Mouse (Mus musculus): ENCODE measurements at regions not wholly inside any gene's neighbourhood (a gene's known extent, or its start where the extent isn't known, plus 50 kb on each side); places are given as distances from the start of the nearest gene placed in this dataset.
A peak's percentile ranks its signal among the peaks of the same experiment; 100 is the strongest.

- no peak for ATAC-seq
- H3K27ac ChIP-seq (ENCODE audit: low read length): no peak overlapping the region
- 45% methylated on average over 3 of the region's 3 CpGs for WGBS
- H3K4me3 ChIP-seq (ENCODE audit: low read depth, low read length): no peak overlapping the region
- H3K4me2 ChIP-seq (replicated peaks; ENCODE audit: low read depth, low read length): no peak overlapping the region
- 0 out of 2 replicates have a peak, but pooled peaks cover 4% of the 10 kb centered on the region for H3K4me1 ChIP-seq (ENCODE audit: insufficient read depth, low read depth, low read length)
- no peak overlapping the region for H3K9ac ChIP-seq (replicated peaks; ENCODE audit: low read depth)
- no peaks in the 10 kb centered on the region for H3K9me3 ChIP-seq (ENCODE audit: low read length)
- no peaks in the 10 kb centered on the region for H3K27me3 ChIP-seq (replicated peaks; ENCODE audit: insufficient read depth, low read length)
- DNase-seq (ENCODE audit: low spot score): no peak
- H3K36me3 ChIP-seq (ENCODE audit: insufficient read depth, low read length): no peaks in the 10 kb centered on the region
- TF ChIP-seq CTCF (IDR thresholded peaks at IDR 0.05) (no peak), EP300 (IDR thresholded peaks at IDR 0.05) (no peak)
Observed at GRCm38 (mm10) chr8:80251595-80251994, 193.8 kb upstream of the Hhip start.

- 81% methylated on average over 7 of the region's 7 CpGs for WGBS
- Histone ChIP-seq H3K27me3 (replicated peaks; ENCODE audit: insufficient read depth, low read length) (no peaks in the 10 kb centered on the region), H3K9ac (replicated peaks; ENCODE audit: low read depth) (no peak overlapping the region), H3K36me3 (ENCODE audit: insufficient read depth, low read length) (no peaks in the 10 kb centered on the region), H3K9me3 (ENCODE audit: low read length) (no peaks in the 10 kb centered on the region), H3K4me3 (ENCODE audit: low read depth, low read length) (no peak overlapping the region), H3K27ac (ENCODE audit: low read length) (no peak overlapping the region), H3K4me1 (ENCODE audit: insufficient read depth, low read depth, low read length) (0 out of 2 replicates have a peak, but pooled peaks cover 4% of the 10 kb centered on the region), H3K4me2 (replicated peaks; ENCODE audit: low read depth, low read length) (no peak overlapping the region)
- ATAC-seq (peak; percentile 91), DNase-seq (ENCODE audit: low spot score) (peak; percentile 67)
- TF ChIP-seq EP300 (IDR thresholded peaks at IDR 0.05): peak; percentile 56
- no peak for TF ChIP-seq CTCF (IDR thresholded peaks at IDR 0.05)
Observed at GRCm38 (mm10) chr8:80250305-80251161, 192.7 kb upstream of the Hhip start.

GRCm38 (mm10) chr8:80249762-80250161, 192.0 kb upstream of the Hhip start:
- no peak for ATAC-seq
- no peaks in the 10 kb centered on the region for H3K36me3 ChIP-seq (ENCODE audit: insufficient read depth, low read length)
- no peak overlapping the region for H3K4me2 ChIP-seq (replicated peaks; ENCODE audit: low read depth, low read length)
- TF ChIP-seq CTCF (IDR thresholded peaks at IDR 0.05) (no peak), EP300 (IDR thresholded peaks at IDR 0.05) (no peak)
- H3K4me3 ChIP-seq (ENCODE audit: low read depth, low read length): no peak overlapping the region
- H3K27me3 ChIP-seq (replicated peaks; ENCODE audit: insufficient read depth, low read length): no peaks in the 10 kb centered on the region
- 0 out of 2 replicates have a peak, but pooled peaks cover 4% of the 10 kb centered on the region for H3K4me1 ChIP-seq (ENCODE audit: insufficient read depth, low read depth, low read length)
- no peak for DNase-seq (ENCODE audit: low spot score)
- H3K27ac ChIP-seq (ENCODE audit: low read length): no peak overlapping the region
- 42% methylated on average over 2 of the region's 2 CpGs for WGBS
- no peak overlapping the region for H3K9ac ChIP-seq (replicated peaks; ENCODE audit: low read depth)
- no peaks in the 10 kb centered on the region for H3K9me3 ChIP-seq (ENCODE audit: low read length)

GRCm38 (mm10) chr8:80239879-80240278, 182.1 kb upstream of the Hhip start:
- Histone ChIP-seq H3K27ac (ENCODE audit: low read length) (no peak overlapping the region), H3K4me3 (ENCODE audit: low read depth, low read length) (no peak overlapping the region), H3K4me2 (replicated peaks; ENCODE audit: low read depth, low read length) (no peak overlapping the region), H3K9ac (replicated peaks; ENCODE audit: low read depth) (no peak overlapping the region), H3K36me3 (ENCODE audit: insufficient read depth, low read length) (no peaks in the 10 kb centered on the region), H3K9me3 (ENCODE audit: low read length) (no peaks in the 10 kb centered on the region), H3K4me1 (ENCODE audit: insufficient read depth, low read depth, low read length) (no peaks in the 10 kb centered on the region), H3K27me3 (replicated peaks; ENCODE audit: insufficient read depth, low read length) (no peaks in the 10 kb centered on the region)
- ATAC-seq (peak; percentile 62), DNase-seq (ENCODE audit: low spot score) (peak; percentile 12)
- TF ChIP-seq CTCF (IDR thresholded peaks at IDR 0.05) (no peak), EP300 (IDR thresholded peaks at IDR 0.05) (peak; percentile 80)
- WGBS: 50% methylated on average over 4 of the region's 4 CpGs

GRCm38 (mm10) chr8:80210361-80210760, 152.6 kb upstream of the Hhip start:
- TF ChIP-seq EP300 (IDR thresholded peaks at IDR 0.05) (no peak), CTCF (IDR thresholded peaks at IDR 0.05) (no peak)
- no peak overlapping the region for H3K9ac ChIP-seq (replicated peaks; ENCODE audit: low read depth)
- ATAC-seq (peak; percentile 85), DNase-seq (ENCODE audit: low spot score) (peak; percentile 70)
- no peaks in the 10 kb centered on the region for H3K36me3 ChIP-seq (ENCODE audit: insufficient read depth, low read length)
- no peaks in the 10 kb centered on the region for H3K9me3 ChIP-seq (ENCODE audit: low read length)
- H3K4me2 ChIP-seq (replicated peaks; ENCODE audit: low read depth, low read length): no peak overlapping the region
- H3K27ac ChIP-seq (ENCODE audit: low read length): no peak overlapping the region
- WGBS: 34% methylated on average over 1 of the region's 1 CpGs
- no peaks in the 10 kb centered on the region for H3K4me1 ChIP-seq (ENCODE audit: insufficient read depth, low read depth, low read length)
- no peak overlapping the region for H3K4me3 ChIP-seq (ENCODE audit: low read depth, low read length)
- H3K27me3 ChIP-seq (replicated peaks; ENCODE audit: insufficient read depth, low read length): no peaks in the 10 kb centered on the region

- ATAC-seq (no peak), DNase-seq (ENCODE audit: low spot score) (no peak)
- no peak for TF ChIP-seq EP300 (IDR thresholded peaks at IDR 0.05)
- Histone ChIP-seq H3K9ac (replicated peaks; ENCODE audit: low read depth) (no peak overlapping the region), H3K27me3 (replicated peaks; ENCODE audit: insufficient read depth, low read length) (no peaks in the 10 kb centered on the region), H3K4me2 (replicated peaks; ENCODE audit: low read depth, low read length) (no peak overlapping the region), H3K36me3 (ENCODE audit: insufficient read depth, low read length) (no peaks in the 10 kb centered on the region), H3K9me3 (ENCODE audit: low read length) (no peaks in the 10 kb centered on the region), H3K4me3 (ENCODE audit: low read depth, low read length) (no peak overlapping the region), H3K27ac (ENCODE audit: low read length) (no peak overlapping the region), H3K4me1 (ENCODE audit: insufficient read depth, low read depth, low read length) (no peaks in the 10 kb centered on the region)
- WGBS: 58% methylated on average over 15 of the region's 15 CpGs
Observed at GRCm38 (mm10) chr8:80204678-80205654, 147.2 kb upstream of the Hhip start.

Data from lung, postnatal 0 days (tissue).